Mouse (Mus musculus) layer of hippocampus, postnatal 36 days (tissue): ENCODE measurements around the gene Plbd2. TPM values are rescaled to one million over a fixed set of nuclear protein-coding genes. Genes with fewer than 3 reads are reported as not detected.

Experiments used
- DNase-seq, 2 experiments: peaks; one replicate each; pipeline ENCODE4 v3.0.0; 2022
- total RNA-seq, 2 experiments: library from RNA; stranded (reverse); gene quantifications; 2 replicates each; pipeline ENCODE4 v1.2.3; 2021

Gene Plbd2
- total RNA-seq, 2 experiments from 2014 or later = 56.8 to 58.7 TPM

DNA sequence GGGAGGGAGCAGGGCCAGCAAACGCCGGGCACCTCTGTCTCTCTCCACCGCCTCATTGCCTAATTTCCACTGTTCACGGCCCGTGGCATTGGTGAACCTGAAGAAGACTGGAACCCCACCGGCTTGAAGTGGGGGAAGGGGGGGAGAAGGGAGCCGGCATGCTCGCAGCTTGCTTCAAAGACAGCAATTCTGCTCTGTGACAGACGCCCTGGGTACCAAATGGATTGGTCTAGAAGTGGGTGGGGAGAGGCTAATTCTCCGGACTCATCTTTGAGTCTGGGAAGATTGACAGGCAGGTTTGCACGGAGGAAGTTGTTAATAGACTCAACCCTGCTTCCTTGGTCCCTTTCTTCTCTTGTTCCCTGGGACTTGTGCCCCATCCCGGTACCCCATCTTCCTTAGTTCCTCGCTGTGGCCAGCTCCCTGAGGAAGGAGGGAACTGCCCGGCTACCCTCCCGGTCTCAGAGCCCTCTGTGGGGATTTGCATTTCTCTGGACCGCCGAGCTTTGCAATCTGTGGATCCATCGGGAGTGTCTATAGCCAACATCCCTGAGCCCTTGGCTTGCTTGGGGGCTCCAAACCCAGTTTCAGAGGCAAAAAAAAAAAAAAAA is 66.4 kb downstream of the Plbd2 start:
- no peak for DNase-seq

DNA sequence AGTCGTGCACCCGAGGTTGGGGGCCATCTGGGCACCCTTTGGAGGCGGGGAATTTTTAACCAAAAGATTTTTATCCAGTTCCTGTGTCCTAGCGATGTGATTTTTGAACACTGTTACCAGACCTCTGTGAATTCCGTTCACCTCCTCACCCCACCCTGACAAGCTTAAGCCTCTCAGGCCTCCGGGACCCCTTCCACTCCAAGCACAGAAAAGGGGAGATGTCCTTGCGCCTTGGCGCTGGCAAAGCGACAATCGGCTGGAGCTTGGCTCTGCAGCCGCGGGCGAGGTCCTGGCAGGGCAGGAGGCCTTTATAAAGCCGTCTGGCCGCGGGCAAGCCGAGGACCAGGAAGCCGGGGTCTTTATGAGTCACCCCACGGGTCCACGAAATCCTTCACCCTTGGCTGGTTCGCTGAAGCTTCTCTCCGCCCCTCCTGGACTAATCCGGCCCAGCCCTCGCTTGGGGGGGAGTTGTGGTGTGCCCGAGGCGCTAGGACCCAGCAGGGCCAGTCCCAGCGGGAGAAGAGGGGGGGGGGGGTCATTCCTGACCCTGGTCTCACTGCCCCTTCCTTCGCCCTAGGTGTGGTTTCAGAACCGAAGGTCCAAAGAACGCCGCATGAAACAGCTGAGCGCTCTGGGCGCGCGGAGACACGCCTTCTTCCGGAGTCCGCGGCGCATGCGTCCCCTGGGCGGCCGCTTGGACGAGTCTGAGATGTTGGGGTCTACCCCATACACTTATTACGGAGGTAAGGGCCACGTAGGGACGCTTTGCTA is 67.5 kb downstream of the Plbd2 start:
- no peak for DNase-seq

DNA sequence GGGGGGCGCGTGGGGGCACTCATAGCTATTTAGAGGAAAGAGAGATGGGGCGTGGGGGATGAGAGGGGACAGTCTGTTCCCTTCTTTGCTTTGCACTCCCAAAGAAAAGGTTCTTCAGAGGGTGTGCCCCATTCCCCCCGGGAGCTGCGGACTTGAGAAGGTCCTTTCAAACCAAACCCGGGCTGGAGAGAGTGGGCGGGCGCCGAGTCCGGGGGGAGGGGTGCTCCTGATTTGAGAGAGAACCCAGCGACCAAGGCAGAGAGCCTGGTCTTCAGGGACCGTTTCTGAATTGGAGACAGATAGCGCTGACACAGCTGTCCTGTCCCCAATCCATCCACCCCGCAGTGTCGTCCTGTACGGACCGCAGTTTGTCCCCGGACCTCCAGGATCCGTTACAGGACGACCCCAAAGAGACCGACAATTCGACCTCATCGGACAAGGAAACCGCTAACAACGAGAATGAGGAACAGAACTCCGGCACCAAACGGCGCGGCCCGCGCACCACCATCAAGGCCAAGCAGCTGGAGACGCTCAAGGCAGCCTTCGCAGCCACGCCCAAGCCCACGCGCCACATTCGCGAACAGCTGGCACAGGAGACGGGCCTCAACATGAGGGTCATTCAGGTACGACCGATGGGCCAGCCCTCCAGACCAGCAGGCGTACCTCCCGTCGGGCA is 68.3 kb downstream of the Plbd2 start:
- no peak for DNase-seq

GRCm38 (mm10) chr5:120434231-120434735 is 69.1 kb downstream of the Plbd2 start:
- DNase-seq = no peak

Other genes with a start within 250 kb of the Plbd2 start
- gene Lhx5, start 71.9 kb downstream of the Plbd2 start, total RNA-seq = under 1 TPM in 1 of 2 experiments, not detected in 1; 0.13 TPM
- 1 to 10 TPM; 6.9 to 8.3 TPM for gene Sdsl, start 30.8 kb downstream of the Plbd2 start, total RNA-seq
- not detected for gene Sds, start 27.1 kb downstream of the Plbd2 start, total RNA-seq
- gene Slc8b1, start 7.5 kb upstream of the Plbd2 start, total RNA-seq = 1 to 10 TPM; 7.6 to 8.7 TPM
- gene Tpcn1, start 85.0 kb upstream of the Plbd2 start, total RNA-seq = 10 to 100 TPM; 35.0 to 36.4 TPM
- gene Iqcd, start 85.4 kb upstream of the Plbd2 start, total RNA-seq = 1 to 10 TPM in 1 of 2 experiments, under 1 TPM in 1; 0.35 to 1.2 TPM
- gene Rita1, start 109.0 kb upstream of the Plbd2 start, total RNA-seq = 10 to 100 TPM; 29.1 to 29.6 TPM
- 10 to 100 TPM; 34.4 to 39.5 TPM for gene Ddx54, start 109.1 kb upstream of the Plbd2 start, total RNA-seq
- gene Cfap73, start 130.6 kb upstream of the Plbd2 start, total RNA-seq = under 1 TPM in 1 of 2 experiments, not detected in 1; 0.77 TPM
- 10 to 100 TPM; 91.6 to 92.0 TPM for gene Rasal1, start 145.2 kb upstream of the Plbd2 start, total RNA-seq
- 10 to 100 TPM; 70.7 TPM for gene Dtx1, start 208.3 kb upstream of the Plbd2 start, total RNA-seq
- under 1 TPM in 1 of 2 experiments, not detected in 1; 0.30 TPM for gene Oas2, start 246.2 kb upstream of the Plbd2 start, total RNA-seq